In the genomic region with DNA sequence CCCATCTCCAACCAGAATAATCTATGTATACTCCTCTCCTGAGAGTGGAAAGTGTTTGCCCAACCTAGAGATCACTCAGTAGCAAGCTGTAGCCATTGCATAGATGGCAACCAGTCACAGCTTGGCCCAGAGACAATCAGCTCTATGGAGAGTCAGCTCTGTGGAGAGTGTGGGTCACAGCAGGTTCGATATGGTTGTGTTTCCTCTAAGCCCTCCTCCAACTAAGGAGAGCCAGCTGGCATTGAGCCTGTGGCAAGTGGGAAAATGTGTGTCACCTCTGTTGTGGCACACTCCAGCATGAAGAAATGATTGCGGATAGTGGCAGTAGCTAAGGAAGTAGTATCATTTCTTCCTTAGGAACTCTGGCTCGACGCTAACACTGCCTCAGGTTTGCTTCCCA, we compare ENCODE assay signal across 24 mouse cellular contexts. TPM values are rescaled to one million over a fixed set of nuclear protein-coding genes. Genes with fewer than 3 reads are reported as not detected.
DNase-seq lines count a peak whose midpoint lies in the region; ATAC-seq and TF ChIP-seq lines count a peak whose summit lies in the region.
"Had no signal": no experiment of that assay in that cellular context is flagged by ENCODE, and none has a peak within 500 bp of the region (broad histone marks: within the 10 kb centered on the region; RNA-seq: fewer than 3 reads in every experiment).

No protein-coding gene starts in this region.

- WGBS in liver, adult 2 months = 69% methylated on average over 4 of the region's 4 CpGs
- 84% methylated on average over 4 of the region's 4 CpGs for WGBS in liver, embryonic 11.5 days

- DNase-seq in adrenal gland, adult 2 months = peak; percentile 15
- DNase-seq in adrenal gland, adult 8-10 months = no peak
- peak; percentile 75 for DNase-seq in heart, adult 11 months
- DNase-seq in heart, postnatal 4 days = no peak
- peak; percentile 27 for DNase-seq in liver, adult 2 months (ENCODE audit: extremely low read depth, low read depth, low spot score)
- DNase-seq in liver, embryonic 11.5 days (ENCODE audit: low spot score) = no peak
- DNase-seq in NIH3T3 (ENCODE audit: low read depth) = peak; percentile 36
- DNase-seq in thymus, postnatal 14 days = no peak
- DNase-seq: adrenal gland, postnatal 14 days; cerebellum, adult 9-10 months; embryo, embryonic 11 days; gastrocnemius, postnatal 36 days; heart, adult 18-20 months; heart, postnatal 10 days; kidney, adult 11 months had no signal

- no peak overlapping the region for H3K9ac ChIP-seq in liver, adult 2 months (ENCODE audit: low read depth, low read length)
- no peak overlapping the region for H3K9ac ChIP-seq in liver, embryonic 11.5 days (ENCODE audit: low read depth, low read length)
- H3K9ac ChIP-seq: embryonic facial prominence, embryonic 15.5 days; forebrain, embryonic 15.5 days; hindbrain, embryonic 14.5 days had no signal

- peaks cover 3% of the 10 kb centered on the region; the same call in 1 of the 2 replicates for H3K4me1 ChIP-seq in liver, adult 2 months (ENCODE audit: control insufficient read depth, insufficient read depth, low read length)
- H3K4me1 ChIP-seq in liver, embryonic 11.5 days (replicated peaks; ENCODE audit: control insufficient read depth, insufficient read depth, low read length) = no peaks in the 10 kb centered on the region; the same call in 1 of the 2 replicates
- H3K4me1 ChIP-seq: embryonic facial prominence, embryonic 15.5 days; forebrain, embryonic 10.5 days; forebrain, embryonic 15.5 days; heart, embryonic 10.5 days had no signal

- no peak for ATAC-seq in liver, embryonic 11.5 days (replicated peaks; ENCODE audit: low FRiP score)
- ATAC-seq: forebrain, embryonic 15.5 days had no signal

- no peaks in the 10 kb centered on the region for H3K9me3 ChIP-seq in liver, embryonic 11.5 days (ENCODE audit: control insufficient read depth, low read length)
- H3K9me3 ChIP-seq: embryonic facial prominence, embryonic 15.5 days; forebrain, embryonic 10.5 days; forebrain, embryonic 15.5 days; heart, embryonic 10.5 days had no signal

- H3K27ac ChIP-seq in liver, adult 2 months (replicated peaks; ENCODE audit: insufficient read depth, low read depth, low read length) = no peak overlapping the region
- no peak overlapping the region for H3K27ac ChIP-seq in liver, embryonic 11.5 days (ENCODE audit: low read depth, low read length)
- H3K27ac ChIP-seq: embryonic facial prominence, embryonic 15.5 days; forebrain, embryonic 10.5 days; forebrain, embryonic 15.5 days; heart, embryonic 10.5 days; hindbrain, embryonic 14.5 days had no signal

- H3K36me3 ChIP-seq in liver, adult 2 months (ENCODE audit: control insufficient read depth, insufficient read depth, low read length) = peaks cover 1% of the 10 kb centered on the region; the same call in 1 of the 2 replicates
- no peaks in the 10 kb centered on the region for H3K36me3 ChIP-seq in liver, embryonic 11.5 days (ENCODE audit: control insufficient read depth, insufficient read depth, low read length)
- H3K36me3 ChIP-seq: embryonic facial prominence, embryonic 15.5 days; forebrain, embryonic 10.5 days; forebrain, embryonic 15.5 days; heart, embryonic 10.5 days had no signal

- H3K27me3 ChIP-seq in liver, adult 2 months (ENCODE audit: control insufficient read depth, insufficient read depth, low read length) = no peaks in the 10 kb centered on the region
- H3K27me3 ChIP-seq in liver, embryonic 11.5 days (replicated peaks; ENCODE audit: control insufficient read depth, insufficient read depth, low read length) = no peaks in the 10 kb centered on the region
- H3K27me3 ChIP-seq: embryonic facial prominence, embryonic 15.5 days; forebrain, embryonic 15.5 days had no signal

- H3K4me2 ChIP-seq in liver, embryonic 11.5 days = no peak overlapping the region
- H3K4me2 ChIP-seq: embryonic facial prominence, embryonic 15.5 days; forebrain, embryonic 15.5 days; hindbrain, embryonic 14.5 days had no signal

- H3K4me3 ChIP-seq in liver, adult 2 months (ENCODE audit: insufficient read depth, low read depth, low read length) = no peak overlapping the region
- H3K4me3 ChIP-seq in liver, embryonic 11.5 days (ENCODE audit: low read depth, low read length) = no peak overlapping the region
- H3K4me3 ChIP-seq: embryonic facial prominence, embryonic 15.5 days; erythroblast, embryonic 14.5 days; forebrain, embryonic 10.5 days; forebrain, embryonic 15.5 days; heart, embryonic 10.5 days had no signal

- TF ChIP-seq POLR2A in liver, adult 2 months (IDR thresholded peaks at IDR 0.05; ENCODE audit: extremely low read depth, insufficient read depth, low read length) = no peak

- TF ChIP-seq CTCF in liver, adult 2 months (IDR thresholded peaks at IDR 0.05; ENCODE audit: low read depth, low read length) = no peak

- H3K79me2 ChIP-seq in liver, adult 2 months (ENCODE audit: control insufficient read depth, insufficient read depth, low read length) = no peaks in the 10 kb centered on the region

RNA-seq across cellular contexts. Expression of a gene that starts 18.2 kb away (rescaled TPM):
- 100 to 1,000 TPM in 1 of 2 experiments, 10 to 100 TPM in 1; 99.3 to 104 TPM for total RNA-seq in adrenal gland, adult 2 months (2021)
- 22.7 and 27.5 TPM in 2 replicates for polyA plus RNA-seq in adrenal gland, adult 2 months (2012; rRNA removed)
- total RNA-seq in adrenal gland, adult 8-10 months (2022) = 100 to 1,000 TPM in 2 of 4 experiments, 10 to 100 TPM in 2; 83.9 to 116 (median 98.3) TPM
- total RNA-seq in heart, postnatal 4 days (2021) = 10 to 100 TPM; 31.1 to 39.1 TPM
- 28.1 and 34.2 TPM in 2 replicates for total RNA-seq in liver, adult 2 months (2014; rRNA removed)
- polyA plus RNA-seq in liver, adult 2 months (2012; rRNA removed) = 20.1 and 21.7 TPM in 2 replicates
- 48.6 and 51.9 TPM in 2 replicates for polyA plus RNA-seq in liver, embryonic 11.5 days (2014; fragmentation: Nextera tagmentation; extraction: Ambion mirVana)

RNA-seq across cellular contexts. Expression of a gene that starts 28.1 kb away (rescaled TPM):
- total RNA-seq in adrenal gland, adult 2 months (2021) = 10 to 100 TPM; 13.4 to 18.6 TPM
- 8.6 and 9.2 TPM in 2 replicates for polyA plus RNA-seq in adrenal gland, adult 2 months (2012; rRNA removed)
- 10 to 100 TPM; 11.9 to 16.8 (median 14.1) TPM for total RNA-seq in adrenal gland, adult 8-10 months (2022)
- 1 to 10 TPM; 5.6 to 6.5 TPM for total RNA-seq in heart, postnatal 4 days (2021)
- 6.0 and 6.9 TPM in 2 replicates for total RNA-seq in liver, adult 2 months (2014; rRNA removed)
- 5.9 and 7.9 TPM in 2 replicates for polyA plus RNA-seq in liver, adult 2 months (2012; rRNA removed)
- polyA plus RNA-seq in liver, embryonic 11.5 days (2014; fragmentation: Nextera tagmentation; extraction: Ambion mirVana) = 6.1 and 6.3 TPM in 2 replicates

RNA-seq across cellular contexts. Expression of a gene that starts 28.2 kb away (rescaled TPM):
- 1 to 10 TPM; 2.9 to 3.1 TPM for total RNA-seq in adrenal gland, adult 2 months (2021)
- polyA plus RNA-seq in adrenal gland, adult 2 months (2012; rRNA removed) = 2.0 and 2.1 TPM in 2 replicates
- total RNA-seq in adrenal gland, adult 8-10 months (2022) = 1 to 10 TPM; 3.5 to 5.4 (median 4.2) TPM
- total RNA-seq in heart, postnatal 4 days (2021) = 1 to 10 TPM; 2.8 to 3.0 TPM
- 0.92 and 1.1 TPM in 2 replicates for total RNA-seq in liver, adult 2 months (2014; rRNA removed)
- 0.76 and 1.5 TPM in 2 replicates for polyA plus RNA-seq in liver, adult 2 months (2012; rRNA removed)
- polyA plus RNA-seq in liver, embryonic 11.5 days (2014; fragmentation: Nextera tagmentation; extraction: Ambion mirVana) = 12.0 and 13.5 TPM in 2 replicates

RNA-seq across cellular contexts. Expression of a gene that starts 57.5 kb away (rescaled TPM):
- 1 to 10 TPM; 2.5 to 7.1 TPM for total RNA-seq in adrenal gland, adult 2 months (2021)
- polyA plus RNA-seq in adrenal gland, adult 2 months (2012; rRNA removed) = 0.26 and 0.30 TPM in 2 replicates
- total RNA-seq in adrenal gland, adult 8-10 months (2022) = 10 to 100 TPM in 1 of 4 experiments, 1 to 10 TPM in 3; 3.3 to 11.1 (median 6.5) TPM
- total RNA-seq in heart, postnatal 4 days (2021) = 1 to 10 TPM; 8.1 to 9.2 TPM
- total RNA-seq in liver, adult 2 months (2014; rRNA removed) = 0.13 and 0.46 TPM in 2 replicates
- polyA plus RNA-seq in liver, adult 2 months (2012; rRNA removed) = not detected in 2 replicates
- 0.18 TPM in 1 of 2 replicates, not detected in the other for polyA plus RNA-seq in liver, embryonic 11.5 days (2014; fragmentation: Nextera tagmentation; extraction: Ambion mirVana)
- total RNA-seq: common myeloid progenitor, adult 5-6 weeks; hematopoietic stem cell, adult 5-6 weeks; MEL had no signal
- polyA plus RNA-seq: erythroblast, embryonic 14.5 days had no signal

Comparison
In these comparisons a context has a peak if more than half of its experiments do, and no peak if none do; other contexts are left out.
1. DNase-seq: peak in adrenal gland, adult 2 months (single experiment), heart, adult 11 months (single experiment), liver, adult 2 months (single experiment) and NIH3T3 (single experiment); none in adrenal gland, adult 8-10 months (single experiment), heart, postnatal 4 days (single experiment), liver, embryonic 11.5 days (single experiment) and thymus, postnatal 14 days (single experiment).